Mouse (Mus musculus): ENCODE measurements at regions not wholly inside any gene's neighbourhood (a gene's known extent, or its start where the extent isn't known, plus 50 kb on each side); places are given as distances from the start of the nearest gene placed in this dataset.

GRCm38 (mm10) chr2:166378325-166378724, 222.9 kb upstream of the Sulf2 start:
- intact Hi-C loops (cut with DNase I): no loop called here
- DNase-seq (ENCODE audit: low spot score in 2 of 2): no peak

- intact Hi-C loops (cut with DNase I): no loop called here
- no peak for DNase-seq (ENCODE audit: low spot score in 2 of 2)
Observed at GRCm38 (mm10) chr2:166377329-166377728, 221.9 kb upstream of the Sulf2 start.

DNA sequence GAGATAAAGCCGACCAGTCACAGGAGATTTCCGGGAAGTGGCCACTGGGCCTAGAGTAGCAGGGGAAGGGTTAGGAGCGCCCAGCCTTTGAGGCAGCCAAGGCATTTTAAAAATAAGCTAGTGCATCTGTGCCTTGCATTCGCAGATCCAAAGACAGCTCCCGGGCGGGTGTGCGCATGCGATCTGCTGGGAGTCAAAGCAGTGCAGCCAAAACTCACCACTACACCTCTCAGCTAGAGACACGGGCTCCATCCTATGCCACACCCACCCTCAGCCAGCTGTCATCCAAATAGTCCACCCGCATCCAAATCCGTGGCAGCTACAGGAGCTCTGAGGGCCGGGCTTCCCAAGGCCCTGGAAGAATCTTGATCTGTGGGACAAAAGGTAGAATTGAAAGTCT, 220.2 kb upstream of the Sulf2 start:
- peak; percentile 56 to 64 for DNase-seq (ENCODE audit: low spot score in 2 of 2)
- intact Hi-C loops (cut with DNase I): no loop called here

DNA sequence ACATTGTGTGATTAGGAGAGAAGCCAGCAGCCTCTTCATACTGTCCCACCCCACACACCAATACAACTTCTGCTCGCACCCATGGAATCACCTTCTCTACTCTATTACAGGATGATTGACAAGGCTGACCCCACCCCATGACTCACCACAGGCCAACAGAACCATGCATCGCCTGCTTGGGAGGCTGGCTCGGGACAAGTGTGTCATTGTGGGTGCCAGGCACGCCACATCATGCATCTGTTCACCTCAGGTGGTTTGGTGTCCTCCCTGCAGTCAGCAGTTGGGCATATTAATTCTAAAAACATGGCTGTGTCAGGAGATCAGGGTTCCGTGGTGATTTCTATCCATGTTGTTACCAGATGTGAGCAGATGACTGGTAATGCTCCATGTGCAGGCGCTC, 215.3 kb upstream of the Sulf2 start:
- no peak for DNase-seq (ENCODE audit: low spot score in 2 of 2)
- intact Hi-C loops (cut with DNase I): no loop called here

DNA sequence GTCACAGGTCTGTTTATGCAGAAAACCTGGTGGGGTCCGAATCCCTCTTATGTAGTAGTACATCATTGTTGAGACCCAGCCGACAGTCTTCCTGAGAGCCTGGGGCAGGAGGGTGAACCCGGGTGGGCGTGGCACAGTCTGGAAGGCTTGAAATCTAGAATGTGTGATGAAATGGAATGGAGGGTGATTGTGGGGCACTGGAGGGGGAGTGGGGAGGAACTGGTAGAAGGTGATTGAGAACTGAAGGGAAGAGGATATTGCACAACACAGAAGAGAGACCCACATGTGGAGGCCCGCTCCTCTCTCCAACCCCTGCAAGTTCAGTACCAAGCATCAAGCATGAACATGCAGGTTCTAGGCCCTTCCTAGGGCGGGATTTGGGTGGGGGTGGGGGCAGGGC, 206.2 kb upstream of the Sulf2 start:
- DNase-seq (ENCODE audit: low spot score in 2 of 2): no peak
- intact Hi-C loops (cut with DNase I): no loop called here

DNA sequence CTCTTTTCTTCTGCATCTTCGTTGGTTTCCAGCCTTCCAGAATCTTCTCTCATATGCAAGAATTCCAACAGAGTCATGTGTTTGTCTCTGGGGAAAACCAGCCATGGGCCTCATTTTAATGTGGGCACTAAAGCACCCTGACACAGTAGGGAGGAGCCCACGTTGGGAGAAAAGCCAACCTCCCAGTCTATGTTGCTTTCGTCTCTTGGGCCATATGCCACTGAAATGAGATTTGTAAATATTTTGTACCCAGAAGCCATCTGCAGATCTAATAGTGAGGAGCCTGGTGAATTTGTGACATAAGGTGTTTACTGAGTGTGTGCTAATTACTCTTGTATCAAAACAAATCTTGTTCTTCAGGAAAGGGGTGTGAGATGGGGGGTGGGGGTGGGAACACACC, 205.3 kb upstream of the Sulf2 start:
- intact Hi-C loops (cut with DNase I): no loop called here
- DNase-seq (ENCODE audit: low spot score in 2 of 2): peak; percentile 37 to 38

- DNase-seq (ENCODE audit: low spot score in 2 of 2): no peak
- intact Hi-C loops (cut with DNase I): no loop called here
Observed at GRCm38 (mm10) chr2:166359995-166360394, 204.5 kb upstream of the Sulf2 start.

DNA sequence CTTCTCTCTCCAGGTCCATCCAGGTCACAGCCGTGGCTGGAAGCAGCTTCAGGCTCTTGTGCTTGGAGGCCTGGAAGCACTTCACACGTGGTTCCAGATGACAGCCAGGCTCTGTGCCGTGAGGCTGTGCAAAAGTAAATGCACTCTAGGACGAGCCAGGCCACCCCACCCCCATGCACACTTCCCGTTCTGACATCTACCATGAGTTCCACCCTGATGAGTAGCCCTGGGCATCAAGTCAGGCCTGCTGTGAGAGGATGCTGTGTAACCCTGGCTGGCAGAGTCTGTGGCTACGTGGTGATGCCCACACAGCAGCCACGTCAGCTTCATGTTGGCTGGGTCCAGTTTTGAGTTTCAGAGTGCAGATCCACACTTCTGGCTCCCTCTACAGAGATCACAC, 202.4 kb upstream of the Sulf2 start:
- intact Hi-C loops (cut with DNase I): no loop called here
- no peak for DNase-seq (ENCODE audit: low spot score in 2 of 2)

DNA sequence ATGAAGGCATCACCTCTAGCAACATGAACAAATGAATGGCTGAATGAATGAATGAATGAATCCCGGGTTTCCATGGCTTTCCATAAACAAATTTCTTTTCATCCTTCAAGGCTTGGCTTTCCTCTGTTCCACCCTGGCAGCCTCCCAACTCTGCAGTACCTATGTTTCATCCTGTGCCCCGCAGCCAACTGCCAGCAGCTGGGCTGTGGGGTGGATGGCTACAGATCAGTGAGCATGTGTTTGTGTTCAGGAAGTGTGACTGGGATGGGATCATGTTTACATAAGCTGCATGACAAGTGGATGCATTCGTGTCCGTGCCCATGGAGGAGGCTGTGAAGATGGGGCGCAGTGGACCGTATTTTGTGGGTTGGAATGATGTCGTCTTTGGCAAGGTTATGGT, 200.5 kb upstream of the Sulf2 start:
- intact Hi-C loops (cut with DNase I): no loop called here
- no peak for DNase-seq (ENCODE audit: low spot score in 2 of 2)

- intact Hi-C loops (cut with DNase I): no loop called here
- DNase-seq (ENCODE audit: low spot score in 2 of 2): no peak
Observed at GRCm38 (mm10) chr2:166355446-166355845, 200.0 kb upstream of the Sulf2 start.

DNA sequence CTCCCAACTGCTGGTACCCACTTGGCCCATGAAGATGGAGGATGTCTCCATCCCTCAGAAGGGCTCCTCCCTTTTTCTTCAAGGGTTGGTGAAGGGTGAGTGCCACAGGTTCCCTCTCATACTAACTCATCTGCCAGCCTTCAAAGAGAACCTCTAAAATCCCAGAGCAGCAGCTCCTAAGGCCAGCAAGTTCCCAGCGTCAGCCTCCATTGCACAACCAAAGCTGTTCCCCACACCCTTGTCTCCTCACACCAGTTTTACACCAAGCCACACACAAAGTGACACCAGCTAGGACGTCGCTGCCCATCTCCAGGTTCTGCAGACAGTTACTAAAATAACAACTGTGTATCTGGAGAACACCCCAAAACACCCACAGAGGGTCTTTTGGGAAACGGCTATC, 198.9 kb upstream of the Sulf2 start:
- intact Hi-C loops (cut with DNase I): loop anchor here (5.0 kb wide), 1 partner anchor 187 kb away; no protein-coding TSS in a partner anchor
- no peak for DNase-seq (ENCODE audit: low spot score in 2 of 2)

DNA sequence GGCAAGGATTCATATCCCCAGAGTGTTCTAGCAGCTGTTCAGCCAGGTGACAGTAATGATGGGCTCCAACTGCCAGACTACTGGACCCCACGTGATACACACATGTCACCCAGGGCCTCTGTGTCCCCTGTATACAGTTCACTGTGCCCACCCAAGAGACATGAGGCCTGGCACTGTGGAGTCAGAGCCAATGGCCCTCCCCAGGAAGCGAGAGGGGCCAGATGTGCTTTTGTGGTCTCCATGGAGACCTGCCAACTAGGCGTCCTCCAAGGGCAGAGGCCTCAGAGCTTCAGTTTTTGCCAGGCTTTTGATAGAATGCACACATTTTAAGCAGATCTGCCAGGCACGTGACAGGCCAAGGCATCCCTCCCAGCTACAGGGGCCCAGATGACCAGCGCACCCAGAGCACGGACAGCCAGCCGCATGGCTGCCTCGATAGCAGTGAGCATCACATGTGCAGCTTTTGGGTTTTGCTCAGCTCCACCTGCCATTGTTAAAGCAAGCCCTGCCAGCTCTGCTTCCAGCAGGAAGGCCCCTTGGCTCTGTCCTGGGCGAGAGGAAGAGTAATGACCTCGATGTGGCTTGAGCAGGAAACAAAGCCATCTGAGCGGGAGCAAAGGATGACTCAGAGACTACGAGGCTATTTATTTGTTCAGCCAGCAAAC, 198.1 kb upstream of the Sulf2 start:
- DNase-seq (ENCODE audit: low spot score in 2 of 2): no peak
- intact Hi-C loops (cut with DNase I): loop anchor here (5.0 kb wide), 1 partner anchor 186 kb away; no protein-coding TSS in a partner anchor

DNA sequence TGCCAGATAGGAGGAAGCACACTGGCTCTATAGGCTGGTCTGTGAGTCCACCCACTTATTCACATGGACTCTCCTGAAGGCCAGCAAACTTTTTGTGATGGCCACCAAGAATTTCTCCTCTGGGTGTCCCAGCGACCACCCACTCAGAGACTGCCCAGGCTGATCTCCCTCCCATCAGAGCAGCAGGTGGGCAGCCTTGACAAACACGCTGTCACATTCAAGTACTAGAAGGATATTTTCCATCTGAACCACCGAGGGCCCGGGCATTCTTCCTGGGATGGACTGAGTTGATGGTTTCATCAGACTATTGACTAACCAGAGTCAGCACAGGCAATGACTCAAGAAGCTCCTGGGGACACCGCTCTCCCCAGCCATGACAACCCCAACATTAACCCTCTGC, 196.5 kb upstream of the Sulf2 start:
- intact Hi-C loops (cut with DNase I): loop anchor here (5.0 kb wide), 1 partner anchor 185 kb away; no protein-coding TSS in a partner anchor
- DNase-seq (ENCODE audit: low spot score in 2 of 2): no peak

- intact Hi-C loops (cut with DNase I): loop anchor here (5.0 kb wide), 1 partner anchor 184 kb away; no protein-coding TSS in a partner anchor
- no peak for DNase-seq (ENCODE audit: low spot score in 2 of 2)
Observed at GRCm38 (mm10) chr2:166351581-166351980, 196.1 kb upstream of the Sulf2 start.

DNA sequence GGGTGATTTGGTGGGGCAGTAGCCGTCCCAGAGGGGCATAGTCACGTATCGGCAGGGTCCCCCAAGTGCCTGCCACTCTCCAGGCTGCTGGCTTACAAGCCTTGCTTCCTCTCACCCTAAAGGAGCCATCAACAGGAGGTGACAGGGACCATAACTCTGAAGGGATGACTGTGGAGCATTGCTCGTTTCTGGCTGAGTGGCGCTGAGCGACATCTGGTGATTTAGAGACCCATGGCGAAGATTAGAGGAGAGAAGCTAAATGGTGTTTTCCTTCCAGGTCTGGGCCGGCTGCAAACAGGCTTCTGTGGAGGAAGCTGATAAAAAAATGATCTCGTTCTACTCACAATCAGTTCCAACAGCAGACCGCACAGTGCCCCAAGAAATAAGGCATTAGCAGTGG, 193.2 kb upstream of the Sulf2 start:
- no peak for DNase-seq (ENCODE audit: low spot score in 2 of 2)
- intact Hi-C loops (cut with DNase I): no loop called here

DNA sequence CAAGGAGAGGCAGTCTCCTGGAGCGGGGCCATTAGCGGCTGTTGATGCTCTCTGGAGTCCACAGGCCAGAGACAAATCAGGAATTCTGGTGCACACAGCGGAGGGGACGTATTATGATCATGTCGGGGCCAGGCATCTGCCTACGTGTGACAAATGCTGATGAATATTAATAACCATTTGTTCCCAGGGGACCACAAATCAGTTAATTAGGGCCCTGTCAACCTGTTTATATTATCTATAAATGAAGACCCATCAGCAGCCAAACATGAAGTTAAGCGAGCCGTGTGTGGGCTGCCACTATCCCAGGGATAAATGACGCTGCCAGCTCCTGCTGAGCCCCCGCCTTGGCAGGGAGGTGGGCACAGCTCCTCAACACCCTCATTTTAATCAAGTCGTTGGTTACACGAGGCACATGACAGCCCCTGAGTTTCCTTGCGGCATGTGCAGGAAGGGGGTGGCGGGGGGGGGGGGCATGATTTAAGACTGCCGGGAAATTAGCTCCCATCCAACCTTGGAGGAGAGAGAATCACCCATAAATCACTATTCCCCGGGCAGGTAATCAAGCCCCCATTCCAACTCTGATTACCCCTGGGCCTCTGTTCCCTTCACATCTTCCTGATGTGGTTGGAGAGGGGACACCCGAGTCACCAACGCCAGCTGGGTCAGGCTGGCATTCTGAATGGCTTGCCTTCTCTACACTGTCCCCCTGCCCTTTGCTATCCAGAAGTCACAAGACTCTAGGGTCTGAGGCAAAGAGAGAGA, 191.1 kb upstream of the Sulf2 start:
- peak in 1 of 2 experiments; percentile 46 for DNase-seq (ENCODE audit: low spot score in 2 of 2)
- intact Hi-C loops (cut with DNase I): no loop called here

DNA sequence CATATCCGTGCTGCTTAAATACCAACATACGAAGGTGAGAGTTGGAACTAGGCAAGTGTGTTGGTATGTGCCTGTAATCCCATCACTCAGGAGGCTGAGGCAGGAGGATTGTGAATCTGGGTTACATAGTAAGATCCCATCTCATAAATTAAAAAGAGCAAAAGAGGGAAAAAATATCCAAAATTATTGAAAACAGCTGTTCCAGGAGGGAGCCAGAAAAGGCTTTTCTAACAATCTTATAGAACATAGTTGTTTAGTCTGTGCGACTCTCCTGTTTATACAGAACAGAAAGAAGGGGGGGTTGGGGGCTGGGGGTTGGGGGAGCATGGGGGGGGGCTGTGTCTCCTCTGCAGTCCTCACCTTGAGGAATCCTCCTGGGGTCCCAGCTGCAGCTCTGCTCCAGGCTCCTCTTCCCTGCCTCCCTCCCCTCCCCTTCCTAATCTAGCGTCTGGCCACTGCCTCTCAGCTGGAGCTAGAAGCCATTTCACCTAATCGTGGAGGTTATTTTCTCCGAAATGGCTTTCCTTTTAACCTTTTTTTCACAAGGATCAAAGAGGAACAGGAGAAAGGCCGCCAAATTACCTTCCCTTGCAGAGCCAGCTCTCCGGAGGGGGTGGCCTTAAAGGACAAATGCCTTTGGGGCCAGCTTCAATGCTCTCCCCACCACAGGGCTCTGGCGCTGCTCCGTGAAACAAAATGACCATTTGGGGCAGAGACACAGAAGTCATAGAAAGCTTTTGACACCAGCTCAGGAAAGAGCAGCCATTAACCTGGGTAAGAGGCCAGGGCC, 188.3 kb upstream of the Sulf2 start:
- no peak for DNase-seq (ENCODE audit: low spot score in 2 of 2)
- intact Hi-C loops (cut with DNase I): no loop called here

DNA sequence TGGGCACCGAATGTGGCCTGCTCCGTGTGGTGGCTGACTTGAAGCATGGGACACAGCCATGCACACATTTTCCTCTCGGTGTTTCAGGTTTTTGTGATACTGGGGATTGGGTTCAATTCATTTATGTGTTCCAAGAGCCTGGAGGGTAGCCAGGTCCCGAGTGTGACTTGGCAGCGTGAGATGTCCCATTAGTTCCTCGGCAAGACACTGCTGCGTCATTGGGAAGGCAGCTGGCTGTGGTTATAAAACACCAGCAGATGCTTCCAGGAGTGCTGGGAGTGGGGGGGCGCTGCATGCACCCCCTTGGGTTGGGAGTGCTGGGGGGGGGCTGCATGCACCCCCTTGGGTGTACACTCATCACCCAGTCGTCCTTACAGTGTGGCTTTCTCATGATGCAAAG, 186.9 kb upstream of the Sulf2 start:
- DNase-seq (ENCODE audit: low spot score in 2 of 2): peak; percentile 72 to 79
- intact Hi-C loops (cut with DNase I): no loop called here

- intact Hi-C loops (cut with DNase I): no loop called here
- no peak for DNase-seq (ENCODE audit: low spot score in 2 of 2)
Observed at GRCm38 (mm10) chr2:166340196-166340595, 184.7 kb upstream of the Sulf2 start.

DNA sequence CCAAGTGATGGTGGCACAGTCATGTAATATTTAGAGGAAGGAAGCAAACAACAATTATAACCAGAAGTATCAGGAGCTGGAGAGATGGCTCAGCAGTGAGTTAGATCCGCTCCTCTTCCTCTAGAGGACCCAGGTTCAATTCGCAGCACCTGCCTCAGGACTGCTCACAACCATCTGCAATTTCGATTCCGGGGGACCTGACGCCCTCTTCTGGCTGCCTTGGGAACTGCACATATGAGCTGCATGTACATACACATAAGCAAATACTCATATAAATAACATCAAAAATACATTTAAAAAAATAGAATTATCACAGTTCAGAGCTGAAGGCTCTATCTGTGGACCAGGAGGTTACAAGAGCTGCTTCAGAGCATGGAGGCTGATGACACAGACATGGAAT, 184.0 kb upstream of the Sulf2 start:
- DNase-seq (ENCODE audit: low spot score in 2 of 2): no peak
- intact Hi-C loops (cut with DNase I): no loop called here
